Comparison of ENCODE assay signal across 8 mouse cellular contexts in genomic region chr11:51262342-51263285, GRCm38 (mm10). TPM values are rescaled to one million over a fixed set of nuclear protein-coding genes. Genes with fewer than 3 reads are reported as not detected.
DNase-seq lines count a peak whose midpoint lies in the region; ATAC-seq and TF ChIP-seq lines count a peak whose summit lies in the region.

BC049762 (minus strand) TSS chr11:51263046.

- no peaks in the 10 kb centered on the region for H3K9me3 ChIP-seq in kidney, embryonic 14.5 days (ENCODE audit: control insufficient read depth, low read length)
- no peaks in the 10 kb centered on the region for H3K9me3 ChIP-seq in limb, embryonic 15.5 days

- peak within 1 kb of the TSS; percentile 95 for H3K9ac ChIP-seq in kidney, embryonic 14.5 days (ENCODE audit: low read depth, low read length)
- peak within 1 kb of the TSS; percentile 92 for H3K9ac ChIP-seq in limb, embryonic 15.5 days

- peak; percentile 62; the same call in 1 of the 2 replicates for TF ChIP-seq POLR2A in bone marrow macrophage, adult 2 months (IDR thresholded peaks at IDR 0.05; ENCODE audit: borderline replicate concordance, low read depth, low read length)
- peak; percentile 99 for TF ChIP-seq POLR2A in embryonic fibroblast, embryonic 13.5 days (IDR thresholded peaks at IDR 0.05; ENCODE audit: low read depth, low read length)

- peak; percentile 99 for DNase-seq in A20 (ENCODE audit: low read depth, low spot score)
- peak; percentile 98 to 99 for DNase-seq in heart, adult 9 months (ENCODE audit: low spot score in 2 of 2)
- DNase-seq in monocyte, adult 2 months (ENCODE audit: low read depth in 1 of 2, low spot score in 2 of 2), result peak; percentile 96 to 99
- peak; percentile 99 for DNase-seq in spleen, postnatal 36 days (ENCODE audit: low spot score in 2 of 2)

- TF ChIP-seq CTCF in bone marrow macrophage, adult 2 months (IDR thresholded peaks at IDR 0.05; ENCODE audit: low read depth, low read length), result no peak
- TF ChIP-seq CTCF in embryonic fibroblast, embryonic 13.5 days (IDR thresholded peaks at IDR 0.05; ENCODE audit: borderline replicate concordance, insufficient read depth, low read length), result no peak; the same call in 1 of the 2 replicates

- H3K36me3 ChIP-seq in kidney, embryonic 14.5 days (ENCODE audit: control insufficient read depth, insufficient read depth, low read length), result peaks cover 9% of the 10 kb centered on the region
- 0 out of 2 replicates have a peak, but pooled peaks cover 4% of the 10 kb centered on the region for H3K36me3 ChIP-seq in limb, embryonic 15.5 days

- peak within 1 kb of the TSS; percentile 78 for H3K27ac ChIP-seq in bone marrow macrophage, adult 2 months (ENCODE audit: insufficient read depth, low read depth, low read length)
- peak within 1 kb of the TSS; percentile 56 for H3K27ac ChIP-seq in embryonic fibroblast, embryonic 13.5 days (ENCODE audit: insufficient read depth, low read length)
- H3K27ac ChIP-seq in kidney, embryonic 14.5 days (ENCODE audit: low read depth, low read length), result peak within 1 kb of the TSS; percentile 89
- peak within 1 kb of the TSS; percentile 96 for H3K27ac ChIP-seq in limb, embryonic 15.5 days

- WGBS in kidney, embryonic 14.5 days, result 8% methylated on average over 57 of the region's 57 CpGs
- WGBS in limb, embryonic 15.5 days, result 8% methylated on average over 57 of the region's 57 CpGs

- H3K27me3 ChIP-seq in kidney, embryonic 14.5 days (ENCODE audit: control insufficient read depth, insufficient read depth, low read length), result no peaks in the 10 kb centered on the region
- H3K27me3 ChIP-seq in limb, embryonic 15.5 days, result no peaks in the 10 kb centered on the region

- peaks cover 13% of the 10 kb centered on the region for H3K4me1 ChIP-seq in bone marrow macrophage, adult 2 months (ENCODE audit: control insufficient read depth, insufficient read depth, low read length)
- peaks cover 2% of the 10 kb centered on the region for H3K4me1 ChIP-seq in embryonic fibroblast, embryonic 13.5 days (ENCODE audit: control insufficient read depth, insufficient read depth, low read length)
- H3K4me1 ChIP-seq in kidney, embryonic 14.5 days (ENCODE audit: control insufficient read depth, insufficient read depth, low read length), result peaks cover 10% of the 10 kb centered on the region
- peaks cover 25% of the 10 kb centered on the region for H3K4me1 ChIP-seq in limb, embryonic 15.5 days

- H3K4me3 ChIP-seq in bone marrow macrophage, adult 2 months (ENCODE audit: insufficient read depth, low read length), result peak within 1 kb of the TSS; percentile 85
- peak within 1 kb of the TSS; percentile 83 for H3K4me3 ChIP-seq in embryonic fibroblast, embryonic 13.5 days (ENCODE audit: insufficient read depth, low read length)
- H3K4me3 ChIP-seq in kidney, embryonic 14.5 days (ENCODE audit: low read length), result peak within 1 kb of the TSS; percentile 94
- peak within 1 kb of the TSS; percentile 85 for H3K4me3 ChIP-seq in limb, embryonic 15.5 days

- peak; percentile 98 for ATAC-seq in kidney, embryonic 14.5 days (ENCODE audit: low FRiP score, low TSS enrichment)
- ATAC-seq in limb, embryonic 15.5 days (ENCODE audit: insufficient number of reproducible peaks, low FRiP score, low TSS enrichment, low read depth), result peak; percentile 97

- peak within 1 kb of the TSS; percentile 82 for H3K4me2 ChIP-seq in kidney, embryonic 14.5 days (replicated peaks; ENCODE audit: low read depth, low read length)
- peak within 1 kb of the TSS; percentile 95 for H3K4me2 ChIP-seq in limb, embryonic 15.5 days

RNA-seq across cellular contexts. Expression of gene BC049762, which starts in this region (rescaled TPM):
- polyA plus RNA-seq in bone marrow macrophage, adult 2 months (2012; ENCODE audit: insufficient read depth, insufficient read length, missing spikeins), result not detected in 2 replicates
- not detected in 2 replicates for polyA plus RNA-seq in embryonic fibroblast, embryonic 13.5 days (2011; ENCODE audit: insufficient read length, low read depth, missing spikeins)
- polyA plus RNA-seq in kidney, embryonic 14.5 days (2014; fragmentation: Nextera tagmentation; extraction: Ambion mirVana), result 0.69 and 0.99 TPM in 2 replicates
- polyA plus RNA-seq in limb, embryonic 15.5 days (2015; fragmentation: Nextera tagmentation; extraction: Ambion mirVana), result 0.33 and 0.50 TPM in 2 replicates

Comparison
In these comparisons a context has a peak if more than half of its experiments do, and no peak if none do; other contexts are left out.
1. Peak in every context shown above with its lines: DNase-seq, ATAC-seq, H3K4me3 ChIP-seq and H3K27ac ChIP-seq.
2. Peak in ATAC-seq, H3K4me3 ChIP-seq, H3K27ac ChIP-seq, H3K9ac ChIP-seq and H3K4me2 ChIP-seq in kidney, embryonic 14.5 days; RNA of the gene not detected or under 1 TPM.
3. Peak in ATAC-seq, H3K4me3 ChIP-seq, H3K27ac ChIP-seq, H3K9ac ChIP-seq and H3K4me2 ChIP-seq in limb, embryonic 15.5 days; RNA of the gene not detected or under 1 TPM.